Mouse (Mus musculus) spleen, postnatal 0 days (tissue): ENCODE results near the gene Zfp229. TPM values are rescaled to one million over a fixed set of nuclear protein-coding genes. Genes with fewer than 3 reads are reported as not detected.

ENCODE experiments used
- polyA plus RNA-seq: library from polyadenylated mRNA; unstranded; fragments of >200 nt; fragmentation: Nextera tagmentation; extraction: Ambion mirVana; gene quantifications from 2 replicates; pipeline ENCODE4 v1.2.1, GENCODE M21; 2015

The Zfp229 gene
- polyA plus RNA-seq = 2.8 and 3.2 TPM in 2 replicates

GRCm38 (mm10) chr17:21730495-21730894 is at the start of gene Zfp229:
Zfp229 (plus strand) TSS chr17:21730795.

GRCm38 (mm10) chr17:21691560-21691959 is 39.0 kb upstream of the Zfp229 start, which contains the start of gene Gm10226:
Gm10226 (plus strand) TSS chr17:21691860.

GRCm38 (mm10) chr17:21707343-21707996 is 23.1 kb upstream of the Zfp229 start, which contains the start of gene Zfp760:
Zfp760 (plus strand) TSS chr17:21707741.

Other genes with a start within 250 kb of the Zfp229 start
- 4.5 and 4.9 TPM in 2 replicates for gene Zfp53, start 241.8 kb upstream of the Zfp229 start, polyA plus RNA-seq
- gene Zfp52, start 195.3 kb upstream of the Zfp229 start, polyA plus RNA-seq = 2.4 and 3.5 TPM in 2 replicates
- 6.8 and 7.4 TPM in 2 replicates for gene Zfp948, start 163.8 kb upstream of the Zfp229 start, polyA plus RNA-seq
- gene Zfp983, start 80.2 kb upstream of the Zfp229 start, polyA plus RNA-seq = 1.3 and 1.9 TPM in 2 replicates
- gene Gm10226, start 38.9 kb upstream of the Zfp229 start, polyA plus RNA-seq = 2.6 and 4.6 TPM in 2 replicates
- 4.3 and 4.7 TPM in 2 replicates for gene Zfp760, start 23.1 kb upstream of the Zfp229 start, polyA plus RNA-seq
- gene Zfp820, start 115.0 kb downstream of the Zfp229 start, polyA plus RNA-seq = 2.4 and 2.8 TPM in 2 replicates
- gene Zfp995, start 179.1 kb downstream of the Zfp229 start, polyA plus RNA-seq = 2.3 and 3.0 TPM in 2 replicates
- gene Zfp942, start 231.7 kb downstream of the Zfp229 start, polyA plus RNA-seq = 11.0 and 11.6 TPM in 2 replicates
- 7.7 and 8.0 TPM in 2 replicates for gene Zfp943, start 231.8 kb downstream of the Zfp229 start, polyA plus RNA-seq